Comparison of ENCODE assay signal across 8 mouse cellular contexts in the genomic region with DNA sequence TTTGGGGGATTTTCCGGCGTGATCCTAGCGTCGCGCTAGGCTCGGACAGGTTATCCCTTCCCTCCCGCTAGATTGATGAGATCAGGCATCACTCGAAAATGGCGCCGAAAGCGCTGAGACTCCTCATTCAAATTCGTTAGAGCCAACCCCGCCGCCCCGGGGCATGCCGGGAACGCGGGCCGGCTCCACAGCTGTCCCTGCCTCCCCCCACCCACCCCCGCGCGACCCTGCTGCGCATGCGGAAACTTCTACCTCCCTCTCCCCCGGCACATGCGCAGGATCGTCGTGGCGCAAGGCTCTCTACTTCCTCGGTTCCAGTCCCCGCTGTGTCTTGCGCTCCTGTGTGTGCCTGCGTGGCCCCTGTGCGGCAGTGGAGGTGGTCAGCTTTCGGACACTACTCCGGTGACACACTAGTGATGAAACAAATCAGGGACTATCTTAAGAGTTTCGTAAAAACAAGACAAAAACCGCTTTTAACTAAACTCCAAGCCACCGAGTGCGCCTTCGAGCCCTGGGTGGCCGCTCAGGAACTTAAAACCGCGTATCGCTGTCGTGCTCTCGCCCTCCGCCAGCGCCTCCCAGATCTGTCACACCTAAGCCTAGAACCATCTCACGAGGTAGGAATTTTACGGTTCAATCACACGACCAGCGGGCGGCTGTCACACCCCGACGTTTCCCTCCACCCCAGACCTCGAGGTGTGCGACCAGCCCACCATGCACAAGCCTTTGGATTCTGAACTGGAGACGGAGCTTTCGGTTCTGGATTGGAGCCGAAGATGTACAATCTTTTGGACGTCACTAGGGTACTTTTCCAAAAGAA. TPM values are rescaled to one million over a fixed set of nuclear protein-coding genes. Genes with fewer than 3 reads are reported as not detected.
DNase-seq lines count a peak whose midpoint lies in the region; ATAC-seq lines count a peak whose summit lies in the region.

No protein-coding gene starts in this region.

- H3K9me3 ChIP-seq in heart, embryonic 13.5 days: no peaks in the 10 kb centered on the region
- no peaks in the 10 kb centered on the region for H3K9me3 ChIP-seq in liver, embryonic 12.5 days (replicated peaks)
- no peaks in the 10 kb centered on the region for H3K9me3 ChIP-seq in stomach, embryonic 15.5 days

- H3K4me2 ChIP-seq in heart, embryonic 13.5 days: peak overlapping the region; percentile 90
- peak overlapping the region; percentile 87 for H3K4me2 ChIP-seq in liver, embryonic 12.5 days
- H3K4me2 ChIP-seq in stomach, embryonic 15.5 days: peak overlapping the region; percentile 75

- H3K27me3 ChIP-seq in heart, embryonic 13.5 days (replicated peaks): no peaks in the 10 kb centered on the region
- H3K27me3 ChIP-seq in liver, embryonic 12.5 days (replicated peaks): no peaks in the 10 kb centered on the region
- H3K27me3 ChIP-seq in stomach, embryonic 15.5 days (replicated peaks): no peaks in the 10 kb centered on the region

- 2% methylated on average over 62 of the region's 62 CpGs for WGBS in heart, embryonic 13.5 days
- 1% methylated on average over 62 of the region's 62 CpGs for WGBS in liver, embryonic 12.5 days (ENCODE audit: insufficient replicate concordance)
- 2% methylated on average over 62 of the region's 62 CpGs for WGBS in stomach, embryonic 15.5 days

- ATAC-seq in erythroid progenitor cell, adult 5-6 weeks (replicated peaks; ENCODE audit: low FRiP score, poor library complexity, severe bottlenecking): peak; percentile 80
- ATAC-seq in heart, embryonic 13.5 days (ENCODE audit: extremely low read depth, insufficient number of reproducible peaks, low FRiP score, low TSS enrichment): peak; percentile 80
- peak; percentile 91 for ATAC-seq in liver, embryonic 12.5 days
- peak; percentile 93 for ATAC-seq in stomach, embryonic 15.5 days (ENCODE audit: insufficient read depth, low FRiP score, low read depth)

- no peaks in the 10 kb centered on the region for H3K36me3 ChIP-seq in heart, embryonic 13.5 days
- no peaks in the 10 kb centered on the region for H3K36me3 ChIP-seq in liver, embryonic 12.5 days
- H3K36me3 ChIP-seq in stomach, embryonic 15.5 days: no peaks in the 10 kb centered on the region

- peak overlapping the region; percentile 99 for H3K9ac ChIP-seq in heart, embryonic 13.5 days
- peak overlapping the region; percentile 100 for H3K9ac ChIP-seq in liver, embryonic 12.5 days
- H3K9ac ChIP-seq in stomach, embryonic 15.5 days: peak overlapping the region; percentile 98

- peak overlapping the region; percentile 98 for H3K27ac ChIP-seq in heart, embryonic 13.5 days (replicated peaks)
- peak overlapping the region; percentile 97 for H3K27ac ChIP-seq in liver, embryonic 12.5 days
- peak overlapping the region; percentile 96 for H3K27ac ChIP-seq in stomach, embryonic 15.5 days

- DNase-seq in CD4-positive helper T cell, adult 2 months (ENCODE audit: low read depth, low spot score): peak; percentile 99
- DNase-seq in brain, embryonic 18.5 days (ENCODE audit: low read depth, low spot score): peak; percentile 95
- peak; percentile 99 for DNase-seq in kidney, postnatal 10 days
- DNase-seq in natural killer cell, adult 2 months (ENCODE audit: low spot score in 2 of 2): peak; percentile 92 to 95

- H3K4me3 ChIP-seq in heart, embryonic 13.5 days: peak overlapping the region; percentile 98
- H3K4me3 ChIP-seq in liver, embryonic 12.5 days: peak overlapping the region; percentile 97
- peak overlapping the region; percentile 91 for H3K4me3 ChIP-seq in stomach, embryonic 15.5 days (replicated peaks)

- peaks cover 23% of the 10 kb centered on the region for H3K4me1 ChIP-seq in heart, embryonic 13.5 days
- peaks cover 37% of the 10 kb centered on the region for H3K4me1 ChIP-seq in liver, embryonic 12.5 days
- peaks cover 4% of the 10 kb centered on the region; the same call in 1 of the 2 replicates for H3K4me1 ChIP-seq in stomach, embryonic 15.5 days

RNA-seq across cellular contexts. Expression of a gene that starts 41.6 kb away (rescaled TPM):
- not detected in 2 replicates for total RNA-seq in erythroid progenitor cell, adult 5-6 weeks (2015; ENCODE audit: low replicate concordance)
- total RNA-seq in erythroid progenitor cell, adult 5-6 weeks (2017; ENCODE audit: low replicate concordance): not detected in 2 replicates
- 0.32 and 0.48 TPM in 2 replicates for polyA plus RNA-seq in heart, embryonic 13.5 days (2015; fragmentation: Nextera tagmentation; extraction: Ambion mirVana)
- 0.41 and 0.42 TPM in 2 replicates for polyA plus RNA-seq in liver, embryonic 12.5 days (2016; fragmentation: Nextera tagmentation; extraction: Ambion mirVana)
- 0.84 and 0.87 TPM in 2 replicates for polyA plus RNA-seq in stomach, embryonic 15.5 days (2015; fragmentation: Nextera tagmentation; extraction: Ambion mirVana)

RNA-seq across cellular contexts. Expression of a gene that starts 50.8 kb away (rescaled TPM):
- total RNA-seq in erythroid progenitor cell, adult 5-6 weeks (2015; ENCODE audit: low replicate concordance): 4.0 TPM in 1 of 2 replicates, not detected in the other
- 3.1 TPM in 1 of 2 replicates, not detected in the other for total RNA-seq in erythroid progenitor cell, adult 5-6 weeks (2017; ENCODE audit: low replicate concordance)
- 13.0 and 13.7 TPM in 2 replicates for polyA plus RNA-seq in heart, embryonic 13.5 days (2015; fragmentation: Nextera tagmentation; extraction: Ambion mirVana)
- polyA plus RNA-seq in liver, embryonic 12.5 days (2016; fragmentation: Nextera tagmentation; extraction: Ambion mirVana): 6.9 and 7.7 TPM in 2 replicates
- polyA plus RNA-seq in stomach, embryonic 15.5 days (2015; fragmentation: Nextera tagmentation; extraction: Ambion mirVana): 16.4 and 18.7 TPM in 2 replicates

Comparison
In these comparisons a context has a peak if more than half of its experiments do, and no peak if none do; other contexts are left out.
1. Peak in every context shown above with its lines: DNase-seq, ATAC-seq, H3K4me3 ChIP-seq and H3K27ac ChIP-seq.